Mouse (Mus musculus) erythroblast, embryonic 14.5 days (primary cell): ENCODE measurements around the gene Gab2. TPM values are rescaled to one million over a fixed set of nuclear protein-coding genes. Genes with fewer than 3 reads are reported as not detected.

ENCODE experiments used
- H3K27me3 ChIP-seq: 2 replicates; pipeline ENCODE4 v1.6.1; 2012; ENCODE audit warnings: inconsistent platforms; ENCODE audit not compliant: control insufficient read depth
- H3K36me3 ChIP-seq: 2 replicates; pipeline ENCODE4 v1.6.1; 2012; ENCODE audit warnings: mild to moderate bottlenecking, inconsistent platforms; ENCODE audit not compliant: control insufficient read depth
- H3K4me1 ChIP-seq: 2 replicates; pipeline ENCODE4 v1.6.1; 2012; ENCODE audit warnings: inconsistent platforms; ENCODE audit not compliant: control insufficient read depth
- H3K4me3 ChIP-seq: replicated peaks from 2 replicates; pipeline ENCODE3; 2012; ENCODE audit warnings: moderate library complexity, mild to moderate bottlenecking, inconsistent platforms
- H3K9me3 ChIP-seq: 2 replicates; pipeline ENCODE4 v1.6.1; 2012; ENCODE audit warnings: low read length, inconsistent platforms, mixed read lengths; ENCODE audit not compliant: control insufficient read depth
- GATA1 ChIP-seq: IDR thresholded peaks from 2 replicates; pipeline ENCODE4 v1.6.1; 2012; ENCODE audit warnings: low read length, inconsistent platforms, mixed read lengths
- TAL1 ChIP-seq: IDR thresholded peaks from 3 replicates; pipeline ENCODE4 v1.6.1; 2012; ENCODE audit warnings: low read length, inconsistent platforms, mixed read lengths
- polyA plus RNA-seq: library from polyadenylated mRNA; stranded (reverse); fragments of >175 nt; gene quantifications from 2 replicates; pipeline ENCODE4 v1.2.3, GENCODE M21; 2012

The Gab2 gene
- polyA plus RNA-seq, 1 experiment, result 0.03 TPM

- H3K4me3 ChIP-seq, result no peak overlapping the region
- no peaks in the 10 kb centered on the region for H3K9me3 ChIP-seq
- peaks cover 6% of the 10 kb centered on the region for H3K4me1 ChIP-seq
- TF ChIP-seq TAL1, result no peak
- TF ChIP-seq GATA1, result no peak
- peaks cover 45% of the 10 kb centered on the region for H3K36me3 ChIP-seq
- no peaks in the 10 kb centered on the region for H3K27me3 ChIP-seq
These were observed 222.2 kb downstream of the Gab2 start for GRCm38 (mm10) chr7:97303614-97304013.

GRCm38 (mm10) chr7:97304471-97304870 is 223.1 kb downstream of the Gab2 start:
- Histone ChIP-seq H3K27me3 (no peaks in the 10 kb centered on the region), H3K9me3 (no peaks in the 10 kb centered on the region), H3K36me3 (peaks cover 38% of the 10 kb centered on the region), H3K4me1 (peaks cover 6% of the 10 kb centered on the region), H3K4me3 (no peak overlapping the region)
- no peak for TF ChIP-seq TAL1
- TF ChIP-seq GATA1, result no peak

- H3K27me3 ChIP-seq, result no peaks in the 10 kb centered on the region
- H3K9me3 ChIP-seq, result no peaks in the 10 kb centered on the region
- peaks cover 6% of the 10 kb centered on the region for H3K4me1 ChIP-seq
- no peak overlapping the region for H3K4me3 ChIP-seq
- H3K36me3 ChIP-seq, result peaks cover 38% of the 10 kb centered on the region
- TF ChIP-seq TAL1 (no peak), GATA1 (no peak)
These were observed 223.8 kb downstream of the Gab2 start for GRCm38 (mm10) chr7:97305206-97305605.

- Histone ChIP-seq H3K36me3 (peaks cover 36% of the 10 kb centered on the region), H3K4me1 (peaks cover 6% of the 10 kb centered on the region), H3K9me3 (no peaks in the 10 kb centered on the region), H3K4me3 (no peak overlapping the region), H3K27me3 (no peaks in the 10 kb centered on the region)
- TF ChIP-seq GATA1 (no peak), TAL1 (no peak)
These were observed 225.4 kb downstream of the Gab2 start for GRCm38 (mm10) chr7:97306813-97307212.

- Histone ChIP-seq H3K4me3 (no peak overlapping the region), H3K4me1 (peaks cover 6% of the 10 kb centered on the region), H3K9me3 (no peaks in the 10 kb centered on the region), H3K36me3 (peaks cover 32% of the 10 kb centered on the region), H3K27me3 (no peaks in the 10 kb centered on the region)
- TF ChIP-seq TAL1, result no peak
- no peak for TF ChIP-seq GATA1
These were observed 226.2 kb downstream of the Gab2 start for GRCm38 (mm10) chr7:97307546-97307945.

GRCm38 (mm10) chr7:97309461-97310340 is 228.3 kb downstream of the Gab2 start:
- H3K36me3 ChIP-seq, result peaks cover 14% of the 10 kb centered on the region
- H3K4me3 ChIP-seq, result no peak overlapping the region
- TF ChIP-seq GATA1 (no peak), TAL1 (no peak)
- peaks cover 6% of the 10 kb centered on the region for H3K4me1 ChIP-seq
- no peaks in the 10 kb centered on the region for H3K9me3 ChIP-seq
- H3K27me3 ChIP-seq, result no peaks in the 10 kb centered on the region

- Histone ChIP-seq H3K4me3 (no peak overlapping the region), H3K27me3 (no peaks in the 10 kb centered on the region), H3K36me3 (peaks cover 8% of the 10 kb centered on the region), H3K4me1 (peaks cover 4% of the 10 kb centered on the region), H3K9me3 (no peaks in the 10 kb centered on the region)
- TF ChIP-seq GATA1 (no peak), TAL1 (no peak)
These were observed 228.9 kb downstream of the Gab2 start for GRCm38 (mm10) chr7:97310341-97310635.

GRCm38 (mm10) chr7:97311620-97312019 is 230.2 kb downstream of the Gab2 start:
- Histone ChIP-seq H3K36me3 (peaks cover 5% of the 10 kb centered on the region), H3K4me1 (no peaks in the 10 kb centered on the region; the same call in 1 of the 2 replicates), H3K27me3 (no peaks in the 10 kb centered on the region), H3K4me3 (no peak overlapping the region), H3K9me3 (no peaks in the 10 kb centered on the region)
- TF ChIP-seq GATA1, result no peak

GRCm38 (mm10) chr7:97312196-97312595 is 230.8 kb downstream of the Gab2 start:
- peaks cover 4% of the 10 kb centered on the region for H3K36me3 ChIP-seq
- H3K9me3 ChIP-seq, result no peaks in the 10 kb centered on the region
- H3K4me3 ChIP-seq, result no peak overlapping the region
- H3K27me3 ChIP-seq, result no peaks in the 10 kb centered on the region
- no peaks in the 10 kb centered on the region; the same call in 1 of the 2 replicates for H3K4me1 ChIP-seq
- TF ChIP-seq GATA1 (no peak), TAL1 (no peak)
